Mouse (Mus musculus) lung, postnatal 0 days (tissue): ENCODE data around the gene Chdh.

Experiments
- CTCF ChIP-seq: IDR thresholded peaks from 2 replicates; pipeline ENCODE4 v1.5.1; 2016; ENCODE audit warnings: antibody characterized with exemption, mild to moderate bottlenecking
- EP300 ChIP-seq: IDR thresholded peaks from 2 replicates; pipeline ENCODE4 v1.6.1; 2016; ENCODE audit warnings: antibody characterized with exemption, mild to moderate bottlenecking, control low read depth

GRCm38 (mm10) chr14:30009864-30010560 lies 1.2 kb downstream of the Chdh start:
- TF ChIP-seq CTCF, result no peak
- no peak for TF ChIP-seq EP300
